Mouse (Mus musculus): ENCODE measurements around the gene Uox.

DNA sequence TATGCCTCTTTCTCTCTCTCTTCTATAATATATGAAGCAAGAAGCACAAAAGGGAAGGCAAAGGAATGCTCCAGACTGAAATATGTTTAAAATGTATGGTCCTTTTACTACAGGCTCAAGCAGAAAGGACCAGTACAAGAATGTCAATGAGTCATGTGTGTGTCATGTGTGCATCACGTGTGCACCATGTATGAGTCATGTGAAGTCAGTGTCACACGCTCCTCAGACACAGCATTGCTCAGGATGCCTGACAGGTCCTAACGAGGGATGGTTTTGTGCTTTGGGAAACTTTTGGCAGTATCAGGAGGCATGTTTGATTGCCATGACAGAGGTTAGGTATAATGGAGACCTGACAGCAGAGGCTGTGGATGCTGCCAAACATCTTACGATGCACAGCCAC, 106.0 kb downstream of the Uox start:
- TF ChIP-seq CTCF (IDR thresholded peaks at IDR 0.05; ENCODE audit: control insufficient read depth, insufficient read depth, insufficient replicate concordance, low read depth, low read length) (no peak), POLR2A (IDR thresholded peaks at IDR 0.05; ENCODE audit: control insufficient read depth, low read depth, low read length) (no peak)
